Mouse (Mus musculus) myocyte (in vitro differentiated cells): ENCODE measurements around the gene Popdc3.

ENCODE experiments used
- MYOG ChIP-seq, 3 experiments: IDR thresholded peaks; one replicate each; pipeline ENCODE4 v1.6.1; 2011; ENCODE audit warnings: control low read depth in 2 of 3, low read depth in 2 of 3, mild to moderate bottlenecking in 2 of 3; ENCODE audit not compliant: insufficient read length in 2 of 3, control insufficient read depth in 1 of 3, insufficient read depth in 1 of 3
- POLR2A ChIP-seq: IDR thresholded peaks from one replicate; pipeline ENCODE4 v1.6.1; 2011; ENCODE audit warnings: low read depth, mild to moderate bottlenecking, control low read depth, moderate library complexity; ENCODE audit not compliant: insufficient read length

- TF ChIP-seq MYOG (IDR thresholded peaks at IDR 0.05; ENCODE audit: control insufficient read depth in 1 of 3, insufficient read depth in 1 of 3, insufficient read length in 2 of 3, low read depth in 2 of 3), result no peak
- TF ChIP-seq POLR2A, result no peak
These were observed 3.4 kb downstream of the Popdc3 start for GRCm38 (mm10) chr10:45181344-45181743.
